Mouse (Mus musculus) ES-E14 (cell line): ENCODE measurements around the gene Rap1gap2. TPM values are rescaled to one million over a fixed set of nuclear protein-coding genes. Genes with fewer than 3 reads are reported as not detected.

Experiments
- DNase-seq: peaks from one replicate; pipeline ENCODE4 v3.0.0-alpha.2; 2013; ENCODE audit warnings: low read depth, low spot score
- H3K27ac ChIP-seq: 2 replicates; pipeline ENCODE4 v1.5.1; 2012; ENCODE audit warnings: low read depth, mild to moderate bottlenecking, low read length, moderate library complexity, mixed read lengths; ENCODE audit not compliant: poor library complexity, insufficient read depth, severe bottlenecking
- H3K36me3 ChIP-seq: 2 replicates; pipeline ENCODE4 v1.6.1; 2012; ENCODE audit warnings: mild to moderate bottlenecking, low read length, moderate library complexity, mixed read lengths; ENCODE audit not compliant: control insufficient read depth, poor library complexity, insufficient read depth, severe bottlenecking
- H3K4me1 ChIP-seq, 2 experiments: fragments of 150-350 bp in 1 of 2; sonication (generic) in 1 of 2; 2 replicates each; pipeline ENCODE4 v1.6.1; 2012; ENCODE audit warnings: low read length in 2 of 2, mild to moderate bottlenecking in 1 of 2, mixed read lengths in 1 of 2; ENCODE audit not compliant: control insufficient read depth in 2 of 2, insufficient read depth in 2 of 2, poor library complexity in 1 of 2
- H3K4me3 ChIP-seq, 2 experiments: fragments of 150-350 bp in 1 of 2; sonication (generic) in 1 of 2; 2 replicates each; pipeline ENCODE4 v1.5.1; 2012; ENCODE audit warnings: low read length in 2 of 2, low read depth in 1 of 2, mild to moderate bottlenecking in 1 of 2, mixed read lengths in 1 of 2; ENCODE audit not compliant: insufficient read depth in 1 of 2, poor library complexity in 1 of 2, severe bottlenecking in 1 of 2
- H3K9ac ChIP-seq: 2 replicates; pipeline ENCODE4 v1.6.1; 2012; ENCODE audit warnings: low read depth, mild to moderate bottlenecking, low read length, mixed read lengths; ENCODE audit not compliant: poor library complexity, insufficient read depth, severe bottlenecking
- H3K9me3 ChIP-seq: fragments of 150-350 bp; sonication (generic); 2 replicates; pipeline ENCODE4 v1.6.1; 2012; ENCODE audit warnings: low read depth, mild to moderate bottlenecking, low read length; ENCODE audit not compliant: control insufficient read depth, insufficient read depth
- CHD2 ChIP-seq: IDR thresholded peaks from 2 replicates; pipeline ENCODE4 v1.6.1; 2014; ENCODE audit warnings: mild to moderate bottlenecking, low read depth, low read length, inconsistent platforms
- HCFC1 ChIP-seq: IDR thresholded peaks from 2 replicates; pipeline ENCODE4 v1.6.1; 2012; ENCODE audit warnings: low read length, inconsistent platforms, borderline replicate concordance; ENCODE audit not compliant: insufficient read depth
- MAFK ChIP-seq: IDR thresholded peaks from 2 replicates; pipeline ENCODE4 v1.6.1; 2014; ENCODE audit warnings: mild to moderate bottlenecking, low read depth, low read length, inconsistent platforms; ENCODE audit not compliant: insufficient read depth
- ZC3H11A ChIP-seq: IDR thresholded peaks from 2 replicates; pipeline ENCODE4 v1.6.1; 2012; ENCODE audit warnings: low read depth, mild to moderate bottlenecking, inconsistent platforms, low read length, borderline replicate concordance
- ZNF384 ChIP-seq: IDR thresholded peaks from 2 replicates; pipeline ENCODE4 v1.6.1; 2012; ENCODE audit warnings: low read depth, low read length, inconsistent platforms
- in situ Hi-C, 2 experiments: fragments of 600-800 bp; cut with MboI; formaldehyde crosslinking; loops; one replicate each; pipeline ENCODE4 v1.15.1; 2025; ENCODE audit warnings: low sequenced_read_pairs in 2 of 2, inconsistent platforms in 1 of 2; ENCODE audit not compliant: unreplicated experiment in 2 of 2
- total RNA-seq: library from RNA; depleted of rRNA; stranded (reverse); fragments of 300-350 nt; gene quantifications from 2 replicates; pipeline ENCODE4 v1.2.3, GENCODE M21; 2012

Gene Rap1gap2
- total RNA-seq, 1 experiment = 2.7 TPM

GRCm38 (mm10) chr11:74464181-74464977, 146.3 kb downstream of the Rap1gap2 start:
- H3K9me3 ChIP-seq = no peaks in the 10 kb centered on the region
- no peak overlapping the region for H3K4me3 ChIP-seq
- no peak for TF ChIP-seq ZC3H11A
- no peak for TF ChIP-seq HCFC1
- DNase-seq = no peak
- H3K9ac ChIP-seq = no peak overlapping the region
- H3K4me1 ChIP-seq = no peaks in the 10 kb centered on the region; a peak in 1 of 4 replicates
- no peaks in the 10 kb centered on the region for H3K36me3 ChIP-seq
- in situ Hi-C loops = no loop called here
- no peak overlapping the region for H3K27ac ChIP-seq

DNA sequence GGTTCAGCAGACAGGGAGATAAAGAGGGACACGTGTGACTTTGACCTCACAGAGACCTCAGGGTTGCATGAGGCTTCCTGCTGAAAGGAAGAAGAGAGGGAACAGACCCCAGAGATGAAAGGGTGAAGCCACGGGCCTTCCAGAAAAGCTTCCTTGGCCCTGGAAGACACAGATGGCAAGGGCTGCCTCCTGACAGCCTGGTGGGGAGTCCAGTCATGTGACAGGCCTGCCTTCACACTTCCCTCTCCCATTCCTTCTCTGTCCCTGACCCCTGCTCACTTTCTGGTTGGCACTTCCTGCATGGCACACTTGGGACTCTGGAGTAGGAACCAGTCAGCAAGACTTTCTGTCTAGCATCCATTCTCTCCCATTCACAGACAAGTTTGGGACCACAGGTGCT, 148.1 kb downstream of the Rap1gap2 start:
- Histone ChIP-seq H3K4me1 (no peaks in the 10 kb centered on the region; a peak in 1 of 4 replicates), H3K27ac (no peak overlapping the region), H3K9me3 (no peaks in the 10 kb centered on the region), H3K36me3 (no peaks in the 10 kb centered on the region), H3K4me3 (no peak overlapping the region), H3K9ac (no peak overlapping the region)
- no peak for DNase-seq
- in situ Hi-C loops = no loop called here
- TF ChIP-seq ZC3H11A (no peak), CHD2 (no peak), MAFK (no peak), ZNF384 (no peak), HCFC1 (no peak)

DNA sequence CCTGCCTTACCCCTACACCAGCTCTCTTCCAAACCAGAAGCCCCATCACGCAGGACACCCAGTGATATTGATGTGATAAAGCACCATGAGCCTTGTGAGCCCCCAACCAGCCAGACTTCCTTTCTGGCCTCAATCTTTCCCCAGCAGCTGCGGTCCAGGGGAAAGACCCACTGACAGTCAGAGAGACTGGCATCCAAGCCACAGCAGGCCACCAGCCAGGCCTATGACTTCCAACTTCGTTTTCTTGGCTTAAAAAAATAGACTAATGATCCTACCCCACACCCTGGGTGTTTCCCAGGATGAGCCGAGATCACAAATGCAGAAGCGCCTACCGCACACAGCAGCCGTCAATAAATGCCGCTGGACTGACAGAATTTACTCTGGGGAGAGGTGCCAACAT, 151.1 kb downstream of the Rap1gap2 start:
- TF ChIP-seq HCFC1 (no peak), MAFK (no peak), ZC3H11A (no peak), CHD2 (no peak), ZNF384 (no peak)
- in situ Hi-C loops = no loop called here
- H3K9ac ChIP-seq = no peak overlapping the region
- H3K4me3 ChIP-seq = no peak overlapping the region
- no peaks in the 10 kb centered on the region for H3K36me3 ChIP-seq
- H3K9me3 ChIP-seq = no peaks in the 10 kb centered on the region
- no peaks in the 10 kb centered on the region; a peak in 1 of 4 replicates for H3K4me1 ChIP-seq
- DNase-seq = no peak
- H3K27ac ChIP-seq = no peak overlapping the region

- H3K4me3 ChIP-seq = no peak overlapping the region
- no peaks in the 10 kb centered on the region for H3K36me3 ChIP-seq
- H3K9me3 ChIP-seq = no peaks in the 10 kb centered on the region
- H3K9ac ChIP-seq = no peak overlapping the region
- no peak overlapping the region for H3K27ac ChIP-seq
- no peak for DNase-seq
- H3K4me1 ChIP-seq = no peaks in the 10 kb centered on the region; a peak in 1 of 4 replicates
- in situ Hi-C loops = no loop called here
- TF ChIP-seq HCFC1 = no peak
- TF ChIP-seq CHD2 = no peak
These were observed 152.3 kb downstream of the Rap1gap2 start for GRCm38 (mm10) chr11:74458400-74458799.

- DNase-seq = no peak
- TF ChIP-seq CHD2 (no peak), ZC3H11A (no peak), HCFC1 (no peak), ZNF384 (no peak), MAFK (no peak)
- in situ Hi-C loops = no loop called here
- no peaks in the 10 kb centered on the region for H3K9me3 ChIP-seq
- no peaks in the 10 kb centered on the region for H3K36me3 ChIP-seq
- H3K9ac ChIP-seq = no peak overlapping the region
- no peak overlapping the region for H3K4me3 ChIP-seq
- H3K4me1 ChIP-seq = peaks cover 0 to 3% of the 10 kb centered on the region in 2 experiments; a peak in 1 of 4 replicates
- no peak overlapping the region for H3K27ac ChIP-seq
These were observed 153.5 kb downstream of the Rap1gap2 start for GRCm38 (mm10) chr11:74457194-74457593.
